Mouse (Mus musculus) midbrain, embryonic 16.5 days (tissue): ENCODE measurements around the gene Slc5a4a. TPM values are rescaled to one million over a fixed set of nuclear protein-coding genes. Genes with fewer than 3 reads are reported as not detected.

ENCODE experiments used
- ATAC-seq: fragments of 200-750 bp; cut with Nextera tagmentation; 2 replicates; pipeline ENCODE4 v1.8.0; 2017; ENCODE audit warnings: moderate TSS enrichment
- H3K27ac ChIP-seq: fragments of 300-500 bp; sonication (generic); 2 replicates; pipeline ENCODE4 v1.5.1; 2014; ENCODE audit warnings: mild to moderate bottlenecking, low read length, mixed read lengths
- H3K27me3 ChIP-seq: fragments of 300-500 bp; sonication (generic); 2 replicates; pipeline ENCODE4 v1.6.1; 2014; ENCODE audit warnings: low read depth, low read length, mixed read lengths; ENCODE audit not compliant: control insufficient read depth, insufficient read depth
- H3K36me3 ChIP-seq: fragments of 300-500 bp; sonication (generic); 2 replicates; pipeline ENCODE4 v1.6.1; 2014; ENCODE audit warnings: mild to moderate bottlenecking, low read length, moderate library complexity, mixed read lengths; ENCODE audit not compliant: control insufficient read depth, insufficient read depth
- H3K4me1 ChIP-seq: fragments of 300-500 bp; sonication (generic); 2 replicates; pipeline ENCODE4 v1.6.1; 2014; ENCODE audit warnings: mild to moderate bottlenecking, low read length, mixed read lengths; ENCODE audit not compliant: control insufficient read depth, insufficient read depth
- H3K4me2 ChIP-seq: fragments of 300-500 bp; sonication (generic); 2 replicates; pipeline ENCODE4 v1.6.1; 2014; ENCODE audit warnings: mild to moderate bottlenecking, low read length, mixed read lengths
- H3K4me3 ChIP-seq: fragments of 300-500 bp; sonication (generic); 2 replicates; pipeline ENCODE4 v1.5.1; 2014; ENCODE audit warnings: low read depth, mild to moderate bottlenecking, low read length, moderate library complexity, mixed read lengths
- H3K9ac ChIP-seq: fragments of 300-500 bp; sonication (generic); 2 replicates; pipeline ENCODE4 v1.6.1; 2014; ENCODE audit warnings: low read depth, low read length, mixed read lengths
- H3K9me3 ChIP-seq: fragments of 300-500 bp; sonication (generic); replicated peaks from 2 replicates; pipeline ENCODE4 v1.6.1; 2014; ENCODE audit warnings: mild to moderate bottlenecking, low read length, mixed read lengths; ENCODE audit not compliant: control insufficient read depth, poor library complexity, severe bottlenecking
- WGBS: fragments of 180-500 bp; shearing (Covaris S2); extraction: QIAGEN DNeasy Blood & Tissue Kit; methylation state at CpG from one replicate; pipeline ENCODE4 v1.1.7; 2014; 5-methylcytosine and 5-hydroxymethylcytosine counted together
- polyA plus RNA-seq: library from polyadenylated mRNA; unstranded; fragments of >200 nt; fragmentation: Nextera tagmentation; extraction: Ambion mirVana; gene quantifications from 2 replicates; pipeline ENCODE4 v1.2.1, GENCODE M21; 2015

Gene Slc5a4a
- polyA plus RNA-seq, 1 experiment from 2014 or later, result 0.11 TPM

- no peak overlapping the region for H3K9ac ChIP-seq
- H3K27me3 ChIP-seq, result no peaks in the 10 kb centered on the region
- H3K9me3 ChIP-seq, result no peaks in the 10 kb centered on the region
- no peak for ATAC-seq
- no peak overlapping the region for H3K4me3 ChIP-seq
- no peaks in the 10 kb centered on the region for H3K4me1 ChIP-seq
- WGBS, result 87% methylated on average over 7 of the region's 7 CpGs
- H3K27ac ChIP-seq, result no peak overlapping the region
- H3K36me3 ChIP-seq, result no peaks in the 10 kb centered on the region
- H3K4me2 ChIP-seq, result no peak overlapping the region
Observed at GRCm38 (mm10) chr10:76155911-76156310, 8.7 kb downstream of the Slc5a4a start.

- Histone ChIP-seq H3K4me2 (no peak overlapping the region), H3K4me3 (no peak overlapping the region), H3K27me3 (no peaks in the 10 kb centered on the region), H3K27ac (no peak overlapping the region), H3K9ac (no peak overlapping the region), H3K36me3 (no peaks in the 10 kb centered on the region), H3K9me3 (no peaks in the 10 kb centered on the region), H3K4me1 (no peaks in the 10 kb centered on the region)
- ATAC-seq, result no peak
- 77% methylated on average over 5 of the region's 5 CpGs for WGBS
Observed at GRCm38 (mm10) chr10:76157528-76157927, 10.3 kb downstream of the Slc5a4a start.

GRCm38 (mm10) chr10:76158009-76158408 is 10.8 kb downstream of the Slc5a4a start:
- Histone ChIP-seq H3K4me2 (no peak overlapping the region), H3K9me3 (no peaks in the 10 kb centered on the region), H3K36me3 (no peaks in the 10 kb centered on the region), H3K9ac (no peak overlapping the region), H3K4me1 (no peaks in the 10 kb centered on the region), H3K27me3 (no peaks in the 10 kb centered on the region), H3K4me3 (no peak overlapping the region), H3K27ac (no peak overlapping the region)
- ATAC-seq, result no peak
- WGBS, result 81% methylated on average over 1 of the region's 1 CpGs

GRCm38 (mm10) chr10:76174899-76175298 is 27.6 kb downstream of the Slc5a4a start:
- H3K4me2 ChIP-seq, result no peak overlapping the region
- no peaks in the 10 kb centered on the region for H3K4me1 ChIP-seq
- no peak for ATAC-seq
- 24% methylated on average over 2 of the region's 2 CpGs for WGBS
- H3K4me3 ChIP-seq, result no peak overlapping the region
- no peaks in the 10 kb centered on the region for H3K36me3 ChIP-seq
- no peaks in the 10 kb centered on the region for H3K27me3 ChIP-seq
- no peaks in the 10 kb centered on the region for H3K9me3 ChIP-seq
- no peak overlapping the region for H3K27ac ChIP-seq
- H3K9ac ChIP-seq, result no peak overlapping the region

GRCm38 (mm10) chr10:76185216-76185615 is 38.0 kb downstream of the Slc5a4a start:
- no peak for ATAC-seq
- H3K4me1 ChIP-seq, result no peaks in the 10 kb centered on the region
- no peak overlapping the region for H3K4me2 ChIP-seq
- no peak overlapping the region for H3K4me3 ChIP-seq
- no peaks in the 10 kb centered on the region for H3K36me3 ChIP-seq
- no peak overlapping the region for H3K27ac ChIP-seq
- H3K9ac ChIP-seq, result no peak overlapping the region
- no peaks in the 10 kb centered on the region for H3K9me3 ChIP-seq
- H3K27me3 ChIP-seq, result no peaks in the 10 kb centered on the region
- WGBS, result 81% methylated on average over 4 of the region's 4 CpGs

GRCm38 (mm10) chr10:76188010-76188409 is 40.8 kb downstream of the Slc5a4a start:
- Histone ChIP-seq H3K27me3 (no peaks in the 10 kb centered on the region), H3K27ac (no peak overlapping the region), H3K4me3 (no peak overlapping the region), H3K4me1 (no peaks in the 10 kb centered on the region), H3K36me3 (no peaks in the 10 kb centered on the region), H3K9ac (no peak overlapping the region), H3K9me3 (no peaks in the 10 kb centered on the region), H3K4me2 (no peak overlapping the region)
- no peak for ATAC-seq
- 100% methylated on average over 1 of the region's 1 CpGs for WGBS

GRCm38 (mm10) chr10:76201416-76201815 is 54.2 kb downstream of the Slc5a4a start:
- H3K9ac ChIP-seq, result no peak overlapping the region

GRCm38 (mm10) chr10:76201978-76202377 is 54.7 kb downstream of the Slc5a4a start:
- no peak overlapping the region for H3K27ac ChIP-seq
- no peaks in the 10 kb centered on the region for H3K9me3 ChIP-seq
- no peak overlapping the region for H3K9ac ChIP-seq
- no peaks in the 10 kb centered on the region for H3K27me3 ChIP-seq
- no peak overlapping the region for H3K4me2 ChIP-seq
- H3K4me3 ChIP-seq, result no peak overlapping the region
- no peaks in the 10 kb centered on the region for H3K4me1 ChIP-seq
- H3K36me3 ChIP-seq, result peaks cover 7% of the 10 kb centered on the region; the same call in 1 of the 2 replicates
- no peak for ATAC-seq
- WGBS, result 18% methylated on average over 7 of the region's 7 CpGs

More at GRCm38 (mm10) chr10:76201416-76201815, 54.2 kb downstream of the Slc5a4a start:
- 92% methylated on average over 3 of the region's 3 CpGs for WGBS
- Histone ChIP-seq H3K27ac (no peak overlapping the region), H3K4me2 (no peak overlapping the region), H3K27me3 (no peaks in the 10 kb centered on the region), H3K4me3 (no peak overlapping the region), H3K4me1 (no peaks in the 10 kb centered on the region), H3K36me3 (0 out of 2 replicates have a peak, but pooled peaks cover 4% of the 10 kb centered on the region), H3K9me3 (no peaks in the 10 kb centered on the region)
- ATAC-seq, result no peak

GRCm38 (mm10) chr10:76203798-76204283 is 56.6 kb downstream of the Slc5a4a start:
- Histone ChIP-seq H3K4me1 (no peaks in the 10 kb centered on the region), H3K4me3 (peak overlapping the region; percentile 36), H3K27me3 (no peaks in the 10 kb centered on the region), H3K9me3 (no peaks in the 10 kb centered on the region), H3K36me3 (peaks cover 18% of the 10 kb centered on the region), H3K9ac (peak overlapping the region; percentile 32), H3K4me2 (peak overlapping the region; percentile 46), H3K27ac (no peak overlapping the region)
- peak; percentile 41; the same call in 1 of the 2 replicates for ATAC-seq
- WGBS, result 18% methylated on average over 18 of the region's 18 CpGs
